Mouse (Mus musculus) neural tube, embryonic 13.5 days (tissue): ENCODE measurements around the gene Anapc5. TPM values are rescaled to one million over a fixed set of nuclear protein-coding genes. Genes with fewer than 3 reads are reported as not detected.

ENCODE experiments used
- ATAC-seq: fragments of 200-750 bp; cut with Nextera tagmentation; 2 replicates; pipeline ENCODE4 v1.8.0; 2017; ENCODE audit warnings: low read depth, mild to moderate bottlenecking, moderate TSS enrichment, moderate library complexity
- H3K27ac ChIP-seq: fragments of 300-500 bp; sonication (generic); replicated peaks from 2 replicates; pipeline ENCODE4 v1.5.1; 2015; ENCODE audit warnings: moderate library complexity, mild to moderate bottlenecking, inconsistent platforms
- H3K27me3 ChIP-seq: fragments of 300-500 bp; sonication (generic); 2 replicates; pipeline ENCODE4 v1.6.1; 2015; ENCODE audit warnings: mild to moderate bottlenecking, inconsistent platforms
- H3K36me3 ChIP-seq: fragments of 300-500 bp; sonication (generic); 2 replicates; pipeline ENCODE4 v1.6.1; 2015; ENCODE audit warnings: mild to moderate bottlenecking, inconsistent platforms
- H3K4me1 ChIP-seq: fragments of 300-500 bp; sonication (generic); replicated peaks from 2 replicates; pipeline ENCODE4 v1.6.1; 2015; ENCODE audit warnings: inconsistent platforms
- H3K4me2 ChIP-seq: fragments of 300-500 bp; sonication (generic); 2 replicates; pipeline ENCODE4 v1.6.1; 2015; ENCODE audit warnings: inconsistent platforms, mild to moderate bottlenecking, moderate library complexity
- H3K4me3 ChIP-seq: fragments of 300-500 bp; sonication (generic); 2 replicates; pipeline ENCODE4 v1.5.1; 2015; ENCODE audit warnings: mild to moderate bottlenecking, inconsistent platforms
- H3K9ac ChIP-seq: fragments of 300-500 bp; sonication (generic); 2 replicates; pipeline ENCODE4 v1.6.1; 2015; ENCODE audit warnings: moderate library complexity, mild to moderate bottlenecking, inconsistent platforms
- H3K9me3 ChIP-seq: fragments of 300-500 bp; sonication (generic); 2 replicates; pipeline ENCODE4 v1.6.1; 2016; ENCODE audit warnings: inconsistent platforms
- WGBS: fragments of 180-500 bp; shearing (Covaris S2); methylation state at CpG from one replicate; pipeline ENCODE4 v1.1.7; 2015; 5-methylcytosine and 5-hydroxymethylcytosine counted together
- polyA plus RNA-seq: library from polyadenylated mRNA; unstranded; fragments of >200 nt; fragmentation: Nextera tagmentation; extraction: Ambion mirVana; gene quantifications from 2 replicates; pipeline ENCODE4 v1.2.1, GENCODE M21; 2015

Gene Anapc5
- polyA plus RNA-seq, 1 experiment from 2014 or later, result 480 TPM

- H3K27me3 ChIP-seq, result no peaks in the 10 kb centered on the region
- peaks cover 28% of the 10 kb centered on the region for H3K4me1 ChIP-seq
- no peaks in the 10 kb centered on the region for H3K9me3 ChIP-seq
Measured at GRCm38 (mm10) chr5:122774743-122775611, 46.2 kb downstream of the Anapc5 start.

GRCm38 (mm10) chr5:122773756-122774155 lies 47.4 kb downstream of the Anapc5 start:
- 86% methylated on average over 11 of the region's 11 CpGs for WGBS
- peaks cover 9% of the 10 kb centered on the region; the same call in 1 of the 2 replicates for H3K36me3 ChIP-seq
- H3K9me3 ChIP-seq, result no peaks in the 10 kb centered on the region
- H3K27me3 ChIP-seq, result no peaks in the 10 kb centered on the region
- ATAC-seq, result no peak
- no peak overlapping the region for H3K4me2 ChIP-seq
- no peak overlapping the region for H3K9ac ChIP-seq
- H3K4me1 ChIP-seq, result peaks cover 25% of the 10 kb centered on the region
- H3K27ac ChIP-seq, result no peak overlapping the region
- H3K4me3 ChIP-seq, result no peak overlapping the region

More at GRCm38 (mm10) chr5:122774743-122775611, 46.2 kb downstream of the Anapc5 start:
- no peak for ATAC-seq
- H3K36me3 ChIP-seq, result peaks cover 5% of the 10 kb centered on the region; the same call in 1 of the 2 replicates
- H3K4me3 ChIP-seq, result no peak overlapping the region
- no peak overlapping the region for H3K27ac ChIP-seq
- 82% methylated on average over 28 of the region's 28 CpGs for WGBS
- H3K9ac ChIP-seq, result no peak overlapping the region
- no peak overlapping the region for H3K4me2 ChIP-seq

GRCm38 (mm10) chr5:122771428-122771827 lies 49.7 kb downstream of the Anapc5 start:
- Histone ChIP-seq H3K36me3 (peaks cover 22% of the 10 kb centered on the region; the same call in 1 of the 2 replicates), H3K4me1 (peaks cover 14% of the 10 kb centered on the region), H3K9ac (no peak overlapping the region), H3K9me3 (no peaks in the 10 kb centered on the region), H3K27me3 (no peaks in the 10 kb centered on the region), H3K4me3 (no peak overlapping the region), H3K4me2 (no peak overlapping the region), H3K27ac (no peak overlapping the region)
- 91% methylated on average over 9 of the region's 9 CpGs for WGBS
- ATAC-seq, result no peak

- H3K9me3 ChIP-seq, result no peaks in the 10 kb centered on the region
- peak overlapping the region; percentile 43; the same call in 1 of the 2 replicates for H3K9ac ChIP-seq
- H3K4me1 ChIP-seq, result peaks cover 14% of the 10 kb centered on the region
- no peak overlapping the region for H3K4me3 ChIP-seq
- 0 out of 2 replicates have a peak, but pooled peaks have one; percentile 30 for ATAC-seq
- 62% methylated on average over 10 of the region's 10 CpGs for WGBS
- H3K4me2 ChIP-seq, result no peak overlapping the region
- peaks cover 22% of the 10 kb centered on the region; the same call in 1 of the 2 replicates for H3K36me3 ChIP-seq
- H3K27me3 ChIP-seq, result no peaks in the 10 kb centered on the region
- peak overlapping the region; percentile 49 for H3K27ac ChIP-seq
Measured at GRCm38 (mm10) chr5:122770806-122771261, 50.3 kb downstream of the Anapc5 start.

GRCm38 (mm10) chr5:122770304-122770703 lies 50.8 kb downstream of the Anapc5 start:
- Histone ChIP-seq H3K9ac (peak overlapping the region; percentile 43; the same call in 1 of the 2 replicates), H3K4me1 (peaks cover 14% of the 10 kb centered on the region), H3K27me3 (no peaks in the 10 kb centered on the region), H3K27ac (peak overlapping the region; percentile 49), H3K36me3 (peaks cover 22% of the 10 kb centered on the region; the same call in 1 of the 2 replicates), H3K4me3 (no peak overlapping the region), H3K9me3 (no peaks in the 10 kb centered on the region), H3K4me2 (no peak overlapping the region)
- 81% methylated on average over 7 of the region's 7 CpGs for WGBS
- no peak for ATAC-seq

- 87% methylated on average over 15 of the region's 15 CpGs for WGBS
- Histone ChIP-seq H3K4me3 (no peak overlapping the region), H3K9ac (no peak overlapping the region), H3K27ac (no peak overlapping the region), H3K9me3 (no peaks in the 10 kb centered on the region), H3K27me3 (no peaks in the 10 kb centered on the region), H3K4me2 (no peak overlapping the region), H3K36me3 (peaks cover 22% of the 10 kb centered on the region; the same call in 1 of the 2 replicates), H3K4me1 (peaks cover 11% of the 10 kb centered on the region)
- ATAC-seq, result no peak
Measured at GRCm38 (mm10) chr5:122769101-122769568, 52.0 kb downstream of the Anapc5 start.

GRCm38 (mm10) chr5:122767283-122767682 lies 53.9 kb downstream of the Anapc5 start:
- no peak overlapping the region for H3K27ac ChIP-seq
- H3K36me3 ChIP-seq, result peaks cover 33% of the 10 kb centered on the region
- no peak overlapping the region for H3K4me3 ChIP-seq
- 92% methylated on average over 11 of the region's 11 CpGs for WGBS
- H3K27me3 ChIP-seq, result no peaks in the 10 kb centered on the region
- peaks cover 11% of the 10 kb centered on the region for H3K4me1 ChIP-seq
- no peak for ATAC-seq
- H3K9me3 ChIP-seq, result no peaks in the 10 kb centered on the region
- H3K4me2 ChIP-seq, result no peak overlapping the region
- no peak overlapping the region for H3K9ac ChIP-seq

- Histone ChIP-seq H3K4me1 (0 out of 2 replicates have a peak, but pooled peaks cover 5% of the 10 kb centered on the region), H3K9me3 (no peaks in the 10 kb centered on the region), H3K9ac (no peak overlapping the region), H3K27ac (no peak overlapping the region), H3K4me2 (no peak overlapping the region), H3K27me3 (no peaks in the 10 kb centered on the region), H3K4me3 (no peak overlapping the region), H3K36me3 (peaks cover 42% of the 10 kb centered on the region)
- 64% methylated on average over 10 of the region's 10 CpGs for WGBS
- no peak for ATAC-seq
Measured at GRCm38 (mm10) chr5:122764032-122764464, 57.1 kb downstream of the Anapc5 start.

GRCm38 (mm10) chr5:122763271-122764031 lies 57.7 kb downstream of the Anapc5 start:
- Histone ChIP-seq H3K27ac (no peak overlapping the region), H3K27me3 (no peaks in the 10 kb centered on the region), H3K36me3 (peaks cover 48% of the 10 kb centered on the region), H3K9ac (no peak overlapping the region), H3K4me3 (no peak overlapping the region), H3K9me3 (no peaks in the 10 kb centered on the region), H3K4me1 (0 out of 2 replicates have a peak, but pooled peaks cover 5% of the 10 kb centered on the region), H3K4me2 (no peak overlapping the region)
- 85% methylated on average over 29 of the region's 29 CpGs for WGBS
- ATAC-seq, result no peak

GRCm38 (mm10) chr5:122756680-122757079 lies 64.5 kb downstream of the Anapc5 start:
- no peak for ATAC-seq
- Histone ChIP-seq H3K9me3 (no peaks in the 10 kb centered on the region), H3K36me3 (peaks cover 80% of the 10 kb centered on the region), H3K27me3 (no peaks in the 10 kb centered on the region), H3K4me1 (0 out of 2 replicates have a peak, but pooled peaks cover 5% of the 10 kb centered on the region), H3K4me3 (no peak overlapping the region), H3K9ac (no peak overlapping the region), H3K4me2 (no peak overlapping the region), H3K27ac (no peak overlapping the region)
- WGBS, result 95% methylated on average over 7 of the region's 7 CpGs

- 49% methylated on average over 6 of the region's 6 CpGs for WGBS
- Histone ChIP-seq H3K9ac (no peak overlapping the region), H3K4me2 (no peak overlapping the region), H3K27ac (no peak overlapping the region), H3K9me3 (no peaks in the 10 kb centered on the region), H3K27me3 (no peaks in the 10 kb centered on the region), H3K4me3 (no peak overlapping the region), H3K36me3 (peaks cover 84% of the 10 kb centered on the region), H3K4me1 (0 out of 2 replicates have a peak, but pooled peaks cover 4% of the 10 kb centered on the region)
- ATAC-seq, result no peak
Measured at GRCm38 (mm10) chr5:122756144-122756543, 65.0 kb downstream of the Anapc5 start.
